Mouse (Mus musculus): ENCODE results near the gene Sh3bp5. TPM values are rescaled to one million over a fixed set of nuclear protein-coding genes. Genes with fewer than 3 reads are reported as not detected.

Gene Sh3bp5
- polyA plus RNA-seq, 1 experiment from 2014 or later: 30.1 TPM

DNA sequence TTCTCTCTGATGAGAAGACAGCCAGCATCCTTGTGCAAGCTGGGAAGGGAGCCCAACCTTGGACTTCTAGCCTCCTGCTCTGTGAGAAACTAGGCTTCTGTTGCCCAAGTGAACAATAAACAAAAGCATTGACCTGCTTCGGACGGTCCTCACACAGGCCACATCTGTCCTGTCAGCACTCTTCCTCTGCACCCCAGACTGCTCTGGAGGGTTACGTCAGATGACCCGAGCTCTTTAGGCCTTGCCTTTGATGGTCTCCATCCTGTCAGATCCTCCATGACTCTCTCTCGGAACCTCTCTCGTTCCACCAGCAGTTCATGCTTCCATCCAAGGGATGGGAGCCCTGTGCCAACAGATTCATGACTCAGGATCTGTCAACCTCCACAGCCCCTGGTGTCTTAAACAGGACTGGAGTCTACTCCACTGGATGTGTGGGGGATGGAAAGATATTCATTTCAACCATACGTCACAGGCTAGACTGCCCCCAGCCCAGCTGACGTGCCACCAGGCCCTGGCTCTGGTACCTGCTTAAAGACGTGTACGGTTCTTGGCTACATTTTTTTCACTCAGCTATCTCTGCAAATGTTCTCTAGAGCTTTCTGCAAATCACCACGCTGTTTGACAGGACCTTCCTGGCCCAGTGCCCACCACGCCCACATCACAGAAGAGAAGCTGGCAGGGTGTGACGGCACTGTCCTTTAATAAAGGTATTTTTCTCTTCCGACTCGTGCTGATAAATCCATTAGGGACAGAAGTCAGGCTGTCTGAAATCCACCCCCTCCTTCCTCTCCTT lies 7.5 kb downstream of the Sh3bp5 start:
- peaks cover 35% of the 10 kb centered on the region for H3K36me3 ChIP-seq
- H3K27ac ChIP-seq: peak overlapping the region; percentile 62
- peaks cover 49% of the 10 kb centered on the region for H3K4me1 ChIP-seq
- no peaks in the 10 kb centered on the region for H3K9me3 ChIP-seq
- no peak for DNase-seq (ENCODE audit: low spot score)
- no peak overlapping the region for H3K4me3 ChIP-seq
- H3K27me3 ChIP-seq (ENCODE audit: insufficient read depth, poor library complexity, severe bottlenecking): no peaks in the 10 kb centered on the region
- WGBS: 34% methylated on average over 15 of the region's 15 CpGs

DNA sequence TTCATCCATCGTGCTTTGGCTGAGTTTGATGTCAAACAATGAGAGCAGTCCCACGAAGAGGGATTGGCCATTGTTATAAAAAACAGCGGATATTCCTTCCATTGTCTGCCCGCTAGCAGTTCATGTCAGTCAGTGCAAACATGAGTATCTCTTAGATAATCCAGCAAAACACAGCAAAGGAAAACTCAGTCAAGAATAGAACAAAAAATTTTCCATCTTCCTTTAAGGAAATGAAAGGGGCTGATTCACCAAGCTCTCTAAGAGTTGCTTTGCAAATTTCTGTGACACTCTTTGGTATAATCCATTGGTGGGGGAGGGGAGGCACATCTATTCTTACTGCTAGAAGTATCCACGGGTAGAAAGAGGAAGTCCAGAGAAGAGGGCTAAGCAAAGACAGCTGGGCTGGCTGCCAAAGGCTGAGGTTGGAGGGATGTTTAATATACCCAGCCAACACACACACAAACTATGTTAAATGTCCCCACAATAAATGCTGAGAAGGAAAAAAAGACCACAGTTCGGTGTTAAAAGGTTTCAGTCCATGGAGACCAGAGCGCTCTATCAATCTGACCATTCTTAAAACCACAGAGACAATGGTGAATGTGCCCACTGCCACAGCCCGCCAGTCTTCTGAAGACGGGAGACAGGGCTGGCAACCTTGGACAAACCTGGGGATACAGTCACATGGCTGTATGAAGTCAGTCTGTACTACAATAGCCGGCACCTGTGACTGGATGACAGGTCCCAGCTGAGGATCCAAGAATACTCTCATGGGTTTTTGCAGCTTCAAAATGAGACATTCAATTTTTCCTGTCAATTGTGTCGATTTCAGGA lies 12.7 kb downstream of the Sh3bp5 start:
- WGBS: 62% methylated on average over 11 of the region's 11 CpGs
- Histone ChIP-seq H3K27ac (peak overlapping the region; percentile 69; the same call in 1 of the 2 replicates), H3K4me3 (no peak overlapping the region), H3K9me3 (no peaks in the 10 kb centered on the region), H3K36me3 (peaks cover 32% of the 10 kb centered on the region), H3K4me1 (peaks cover 59% of the 10 kb centered on the region), H3K27me3 (ENCODE audit: insufficient read depth, poor library complexity, severe bottlenecking) (no peaks in the 10 kb centered on the region)
- DNase-seq (ENCODE audit: low spot score): no peak

DNA sequence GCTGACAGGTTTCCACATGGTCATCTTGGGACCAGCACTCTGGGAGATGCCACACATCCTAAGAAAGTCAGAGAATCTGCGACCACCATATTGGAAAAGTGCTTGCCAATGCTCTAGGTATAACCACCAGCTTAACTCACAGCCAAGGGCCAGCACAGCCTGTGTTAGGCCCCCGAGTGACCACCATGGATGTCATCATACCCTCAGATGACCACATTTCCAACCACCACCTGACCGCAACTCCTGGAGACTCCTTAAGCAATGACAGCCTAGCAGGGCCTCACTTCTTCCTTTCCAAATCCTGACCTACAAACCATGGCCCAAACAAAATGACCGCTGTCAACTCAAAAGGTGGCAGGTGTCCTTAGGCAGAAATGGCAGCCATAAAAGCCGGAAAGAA lies 13.5 kb downstream of the Sh3bp5 start:
- Histone ChIP-seq H3K4me3 (no peak overlapping the region), H3K27me3 (ENCODE audit: insufficient read depth, poor library complexity, severe bottlenecking) (no peaks in the 10 kb centered on the region), H3K9me3 (no peaks in the 10 kb centered on the region), H3K27ac (peak overlapping the region; percentile 6), H3K36me3 (peaks cover 24% of the 10 kb centered on the region), H3K4me1 (peaks cover 59% of the 10 kb centered on the region)
- 85% methylated on average over 5 of the region's 5 CpGs for WGBS
- no peak for DNase-seq (ENCODE audit: low spot score)

DNA sequence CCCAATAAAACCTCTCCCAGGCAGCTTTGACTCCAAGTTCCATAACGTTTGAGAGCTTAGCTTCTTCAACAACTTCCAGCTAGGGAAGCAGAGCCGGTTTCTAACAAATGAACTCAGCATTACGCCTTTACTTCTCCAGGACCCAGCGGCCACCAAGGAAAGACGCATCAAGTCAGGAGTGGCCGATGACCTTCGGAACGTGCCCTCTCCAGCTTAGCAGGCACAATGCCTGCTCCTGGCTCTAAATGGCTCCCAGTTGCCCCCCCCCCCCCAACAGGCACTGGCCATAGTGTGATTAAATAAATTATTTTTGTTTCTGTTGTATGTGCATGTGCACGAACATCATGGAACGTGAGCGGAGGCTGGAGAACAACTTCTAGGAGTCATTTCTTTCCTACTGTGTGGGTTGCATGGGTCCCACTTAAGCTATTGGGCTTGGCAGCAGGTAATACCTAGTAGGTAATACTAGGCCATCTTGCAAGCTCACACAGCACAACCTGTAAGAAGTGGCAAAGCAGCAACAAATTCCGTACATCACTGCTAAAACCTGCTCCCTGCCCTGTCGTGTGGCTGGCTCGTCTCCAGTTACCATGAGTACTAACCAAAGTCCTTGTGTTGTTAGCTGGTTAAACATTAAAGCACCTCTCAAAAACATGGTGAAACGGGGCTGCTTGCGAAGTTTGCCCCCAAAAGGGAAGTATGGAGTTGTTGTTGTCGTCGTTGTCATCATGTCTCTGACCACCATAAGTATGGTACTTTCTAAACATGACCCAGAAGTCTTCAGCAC lies 14.2 kb downstream of the Sh3bp5 start:
- Histone ChIP-seq H3K36me3 (peaks cover 17% of the 10 kb centered on the region), H3K9me3 (no peaks in the 10 kb centered on the region), H3K27me3 (ENCODE audit: insufficient read depth, poor library complexity, severe bottlenecking) (no peaks in the 10 kb centered on the region), H3K4me3 (no peak overlapping the region), H3K4me1 (peaks cover 66% of the 10 kb centered on the region), H3K27ac (peak overlapping the region; percentile 6; the same call in 1 of the 2 replicates)
- 89% methylated on average over 18 of the region's 18 CpGs for WGBS
- no peak for DNase-seq (ENCODE audit: low spot score)

DNA sequence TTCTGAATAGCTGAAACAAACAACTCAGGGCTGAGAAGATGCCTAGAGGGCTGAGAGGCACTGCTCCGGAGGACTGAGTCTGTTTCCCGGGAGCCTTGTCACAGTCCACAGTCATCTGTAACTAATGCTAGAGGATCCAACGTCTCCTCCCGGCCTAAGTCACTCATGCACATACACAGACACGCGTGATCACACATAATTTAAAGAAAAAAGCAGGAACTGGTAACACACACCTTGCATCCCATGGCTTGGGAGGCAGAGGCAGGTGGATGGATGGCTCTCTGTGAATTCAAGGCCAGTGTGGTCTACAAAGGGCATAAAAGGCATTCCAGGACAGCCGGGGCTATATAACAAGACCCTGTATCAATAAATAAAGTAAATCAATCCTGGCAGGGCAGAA lies 14.9 kb downstream of the Sh3bp5 start:
- Histone ChIP-seq H3K4me1 (peaks cover 74% of the 10 kb centered on the region), H3K27me3 (ENCODE audit: insufficient read depth, poor library complexity, severe bottlenecking) (no peaks in the 10 kb centered on the region), H3K36me3 (peaks cover 10% of the 10 kb centered on the region), H3K27ac (peak overlapping the region; percentile 31; the same call in 1 of the 2 replicates), H3K4me3 (no peak overlapping the region), H3K9me3 (no peaks in the 10 kb centered on the region)
- WGBS: 87% methylated on average over 7 of the region's 7 CpGs
- no peak for DNase-seq (ENCODE audit: low spot score)

DNA sequence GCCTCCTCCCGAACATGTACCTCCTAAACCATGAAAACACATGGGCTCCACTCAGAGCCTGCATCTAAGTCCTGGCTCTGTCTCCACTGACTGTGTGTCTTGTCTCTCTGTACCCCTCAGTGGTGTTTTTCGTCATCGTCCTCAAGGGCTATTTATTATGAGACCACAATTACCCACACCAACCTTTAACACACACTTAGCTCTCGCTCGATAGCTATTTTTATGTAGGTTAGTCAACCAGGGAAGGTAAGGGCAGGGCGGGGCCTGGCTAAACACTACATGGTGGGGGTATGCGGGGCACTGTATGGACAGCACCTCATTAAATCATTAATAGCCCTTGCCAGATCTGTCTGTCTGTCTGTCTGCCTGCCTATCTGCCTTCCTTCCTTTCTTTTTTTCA lies 15.3 kb downstream of the Sh3bp5 start:
- H3K27ac ChIP-seq: peak overlapping the region; percentile 31; the same call in 1 of the 2 replicates
- no peaks in the 10 kb centered on the region for H3K27me3 ChIP-seq (ENCODE audit: insufficient read depth, poor library complexity, severe bottlenecking)
- H3K4me3 ChIP-seq: no peak overlapping the region
- H3K9me3 ChIP-seq: no peaks in the 10 kb centered on the region
- H3K4me1 ChIP-seq: peaks cover 78% of the 10 kb centered on the region
- 83% methylated on average over 7 of the region's 7 CpGs for WGBS
- H3K36me3 ChIP-seq: peaks cover 6% of the 10 kb centered on the region
- no peak for DNase-seq (ENCODE audit: low spot score)

DNA sequence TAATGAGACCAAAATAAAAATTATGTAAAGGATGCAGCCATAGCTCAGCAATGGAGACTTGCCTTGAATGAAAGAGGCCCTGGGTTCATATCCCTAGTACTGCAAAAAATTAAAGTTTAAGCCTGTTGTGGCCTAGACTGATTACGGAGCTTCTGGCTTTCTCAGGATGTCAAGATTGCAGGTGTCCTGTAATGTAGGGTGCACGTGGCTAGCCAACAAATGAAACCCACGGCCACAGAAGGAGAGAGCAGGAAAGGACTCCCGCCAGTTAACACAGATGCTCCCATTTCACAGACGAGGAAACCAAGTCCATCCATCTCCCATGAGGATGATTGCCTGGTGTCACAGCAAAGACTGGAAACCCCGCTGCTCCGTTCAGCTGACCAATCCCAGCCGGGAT lies 15.7 kb downstream of the Sh3bp5 start:
- WGBS: 84% methylated on average over 8 of the region's 8 CpGs
- Histone ChIP-seq H3K27me3 (ENCODE audit: insufficient read depth, poor library complexity, severe bottlenecking) (no peaks in the 10 kb centered on the region), H3K27ac (peak overlapping the region; percentile 73; the same call in 1 of the 2 replicates), H3K36me3 (peaks cover 4% of the 10 kb centered on the region; the same call in 1 of the 2 replicates), H3K9me3 (no peaks in the 10 kb centered on the region), H3K4me3 (no peak overlapping the region), H3K4me1 (peaks cover 82% of the 10 kb centered on the region)
- no peak for DNase-seq (ENCODE audit: low spot score)

DNA sequence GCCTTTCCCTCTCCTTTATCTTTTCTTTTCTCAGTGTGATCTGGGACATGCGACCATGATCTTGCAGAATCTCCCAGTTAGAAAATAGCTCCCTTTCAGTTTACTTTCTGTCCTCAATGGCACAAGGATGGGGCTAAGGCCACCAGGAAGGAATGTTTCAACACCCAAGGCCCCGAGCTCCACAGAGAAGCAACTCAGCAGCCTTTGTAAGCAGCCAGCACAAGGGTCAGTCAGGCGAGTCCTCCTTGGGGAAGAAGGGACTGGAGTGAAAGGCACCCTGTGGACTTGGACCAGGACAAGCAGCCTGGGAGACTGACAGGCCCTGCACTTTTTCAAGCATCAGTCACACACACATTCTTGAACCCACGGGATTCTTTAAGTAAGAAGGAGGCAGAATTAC lies 16.6 kb downstream of the Sh3bp5 start:
- H3K27ac ChIP-seq: peak overlapping the region; percentile 73
- DNase-seq (ENCODE audit: low spot score): no peak
- no peaks in the 10 kb centered on the region for H3K9me3 ChIP-seq
- 27% methylated on average over 4 of the region's 4 CpGs for WGBS
- H3K4me1 ChIP-seq: peaks cover 91% of the 10 kb centered on the region
- H3K4me3 ChIP-seq: no peak overlapping the region
- H3K27me3 ChIP-seq (ENCODE audit: insufficient read depth, poor library complexity, severe bottlenecking): no peaks in the 10 kb centered on the region
- H3K36me3 ChIP-seq: peaks cover 4% of the 10 kb centered on the region; the same call in 1 of the 2 replicates

DNA sequence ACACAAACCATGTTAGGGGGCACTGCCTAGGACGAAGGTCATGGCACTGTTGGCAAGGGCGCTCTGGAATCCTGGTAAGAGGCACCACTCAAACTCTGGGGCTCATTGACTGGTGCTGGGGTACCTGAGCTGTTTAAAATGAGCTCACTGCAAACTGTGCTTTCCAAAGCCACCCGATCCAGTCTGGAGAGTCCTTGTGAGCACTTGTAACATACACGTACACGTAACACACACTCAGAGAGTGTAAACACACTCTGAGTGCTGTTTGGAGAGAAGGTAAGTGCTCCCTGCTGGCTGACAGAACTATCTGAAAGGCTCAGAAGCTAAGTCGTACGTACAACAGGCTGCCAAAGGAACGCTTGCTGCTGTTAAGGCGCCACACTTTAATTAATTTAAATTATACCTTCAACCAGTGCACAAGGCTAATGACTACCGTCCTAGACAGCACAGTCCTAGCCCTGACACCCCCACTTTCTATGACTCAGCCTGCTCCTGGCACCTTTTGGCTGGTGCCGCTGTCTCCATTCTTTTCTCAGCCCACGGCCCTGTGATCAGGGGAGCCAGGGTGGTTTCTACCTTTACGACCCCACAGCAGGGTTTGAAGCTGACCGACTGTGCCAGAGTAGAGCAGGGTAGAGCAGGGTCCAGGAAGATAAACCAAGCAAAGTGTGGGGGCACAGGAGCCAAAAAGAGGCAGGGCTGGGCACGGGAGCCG lies 18.9 kb downstream of the Sh3bp5 start:
- Histone ChIP-seq H3K9me3 (no peaks in the 10 kb centered on the region), H3K27me3 (ENCODE audit: insufficient read depth, poor library complexity, severe bottlenecking) (no peaks in the 10 kb centered on the region), H3K4me3 (no peak overlapping the region), H3K36me3 (peaks cover 6% of the 10 kb centered on the region; the same call in 1 of the 2 replicates), H3K27ac (peak overlapping the region; percentile 78), H3K4me1 (peaks cover 99% of the 10 kb centered on the region)
- 80% methylated on average over 16 of the region's 16 CpGs for WGBS
- DNase-seq (ENCODE audit: low spot score): no peak

DNA sequence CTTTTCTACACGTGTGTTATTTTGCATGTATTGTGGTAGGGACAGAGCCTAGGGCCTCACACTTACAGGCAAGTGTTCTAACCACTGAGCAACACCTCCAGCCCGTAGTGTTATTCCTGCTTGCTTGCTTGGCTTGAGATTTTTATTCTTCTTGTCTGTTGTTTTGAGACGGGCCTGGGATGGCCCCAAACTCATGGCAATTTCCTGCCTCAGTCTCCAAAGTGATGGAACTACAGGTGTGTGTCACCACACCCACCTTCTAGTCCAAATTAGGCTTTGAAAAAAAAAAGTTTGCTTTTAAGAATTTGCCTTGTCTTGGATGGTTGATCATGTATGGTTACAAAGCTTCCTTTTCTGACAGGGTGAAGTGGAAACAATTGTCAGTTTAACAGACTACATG lies 19.5 kb downstream of the Sh3bp5 start:
- Histone ChIP-seq H3K4me3 (no peak overlapping the region), H3K27ac (peak overlapping the region; percentile 78; the same call in 1 of the 2 replicates), H3K36me3 (0 out of 2 replicates have a peak, but pooled peaks cover 4% of the 10 kb centered on the region), H3K4me1 (peaks cover 98% of the 10 kb centered on the region), H3K27me3 (ENCODE audit: insufficient read depth, poor library complexity, severe bottlenecking) (no peaks in the 10 kb centered on the region), H3K9me3 (no peaks in the 10 kb centered on the region)
- no peak for DNase-seq (ENCODE audit: low spot score)
- WGBS: 81% methylated on average over 3 of the region's 3 CpGs

DNA sequence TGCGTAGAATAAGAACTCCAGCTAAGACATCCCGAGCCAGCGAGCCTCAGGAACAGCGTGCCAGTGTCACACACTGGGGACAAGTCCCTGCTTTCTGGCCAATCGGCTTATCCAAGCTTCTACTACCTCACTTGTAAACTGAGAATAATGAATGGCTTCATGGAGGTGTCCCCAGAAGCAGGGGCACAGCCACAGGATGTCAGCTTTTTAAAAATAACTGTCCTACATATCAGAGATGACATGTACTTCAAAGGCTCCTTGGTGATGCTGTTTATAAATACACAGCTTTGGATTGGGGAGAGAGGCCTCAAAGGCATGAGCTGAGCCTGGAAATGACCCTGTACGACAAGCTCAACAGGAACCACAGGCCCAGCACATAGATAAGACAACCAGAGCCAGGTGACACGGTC lies 20.9 kb downstream of the Sh3bp5 start:
- Histone ChIP-seq H3K27me3 (ENCODE audit: insufficient read depth, poor library complexity, severe bottlenecking) (no peaks in the 10 kb centered on the region), H3K4me1 (peaks cover 98% of the 10 kb centered on the region), H3K4me3 (no peak overlapping the region), H3K9me3 (no peaks in the 10 kb centered on the region), H3K36me3 (peaks cover 19% of the 10 kb centered on the region; the same call in 1 of the 2 replicates), H3K27ac (peak overlapping the region; percentile 74)
- no peak for DNase-seq (ENCODE audit: low spot score)
- WGBS: 44% methylated on average over 7 of the region's 7 CpGs

All from heart, embryonic 10.5 days (tissue).